Mouse (Mus musculus) hindbrain, embryonic 13.5 days (tissue): ENCODE results near the gene Kcnk4. TPM values are rescaled to one million over a fixed set of nuclear protein-coding genes. Genes with fewer than 3 reads are reported as not detected.
"Not testable (repeated sequence)": the region's sequence is repeated elsewhere in the genome, so short reads cannot be mapped to it uniquely, and the experiment has no call there.

ENCODE experiments used
- ATAC-seq: fragments of 200-750 bp; cut with Nextera tagmentation; 2 replicates; pipeline ENCODE4 v1.8.0; 2017; ENCODE audit warnings: moderate TSS enrichment; ENCODE audit not compliant: low FRiP score
- H3K27ac ChIP-seq: fragments of 300-500 bp; sonication (generic); 2 replicates; pipeline ENCODE4 v1.5.1; 2015; ENCODE audit warnings: inconsistent platforms, mild to moderate bottlenecking, moderate library complexity
- H3K27me3 ChIP-seq: fragments of 300-500 bp; sonication (generic); 2 replicates; pipeline ENCODE4 v1.6.1; 2015; ENCODE audit warnings: mild to moderate bottlenecking, inconsistent platforms
- H3K36me3 ChIP-seq: fragments of 300-500 bp; sonication (generic); 2 replicates; pipeline ENCODE4 v1.6.1; 2015; ENCODE audit warnings: mild to moderate bottlenecking, inconsistent platforms
- H3K4me1 ChIP-seq: fragments of 300-500 bp; sonication (generic); replicated peaks from 2 replicates; pipeline ENCODE4 v1.6.1; 2015; ENCODE audit warnings: inconsistent platforms
- H3K4me2 ChIP-seq: fragments of 300-500 bp; sonication (generic); 2 replicates; pipeline ENCODE4 v1.6.1; 2015; ENCODE audit warnings: inconsistent platforms, mild to moderate bottlenecking, moderate library complexity
- H3K4me3 ChIP-seq: fragments of 300-500 bp; sonication (generic); 2 replicates; pipeline ENCODE4 v1.5.1; 2015; ENCODE audit warnings: mild to moderate bottlenecking, inconsistent platforms
- H3K9ac ChIP-seq: fragments of 300-500 bp; sonication (generic); 2 replicates; pipeline ENCODE4 v1.6.1; 2015; ENCODE audit warnings: mild to moderate bottlenecking, inconsistent platforms
- H3K9me3 ChIP-seq: fragments of 300-500 bp; sonication (generic); 2 replicates; pipeline ENCODE4 v1.6.1; 2016; ENCODE audit warnings: inconsistent platforms
- WGBS: fragments of 180-500 bp; shearing (Covaris S2); methylation state at CpG from one replicate; pipeline ENCODE4 v1.1.7; 2015; 5-methylcytosine and 5-hydroxymethylcytosine counted together
- polyA plus RNA-seq: library from polyadenylated mRNA; unstranded; fragments of >200 nt; fragmentation: Nextera tagmentation; extraction: Ambion mirVana; gene quantifications from 2 replicates; pipeline ENCODE4 v1.2.1, GENCODE M21; 2015

Gene Kcnk4
- polyA plus RNA-seq, 1 experiment from 2014 or later, result 1.7 TPM

DNA sequence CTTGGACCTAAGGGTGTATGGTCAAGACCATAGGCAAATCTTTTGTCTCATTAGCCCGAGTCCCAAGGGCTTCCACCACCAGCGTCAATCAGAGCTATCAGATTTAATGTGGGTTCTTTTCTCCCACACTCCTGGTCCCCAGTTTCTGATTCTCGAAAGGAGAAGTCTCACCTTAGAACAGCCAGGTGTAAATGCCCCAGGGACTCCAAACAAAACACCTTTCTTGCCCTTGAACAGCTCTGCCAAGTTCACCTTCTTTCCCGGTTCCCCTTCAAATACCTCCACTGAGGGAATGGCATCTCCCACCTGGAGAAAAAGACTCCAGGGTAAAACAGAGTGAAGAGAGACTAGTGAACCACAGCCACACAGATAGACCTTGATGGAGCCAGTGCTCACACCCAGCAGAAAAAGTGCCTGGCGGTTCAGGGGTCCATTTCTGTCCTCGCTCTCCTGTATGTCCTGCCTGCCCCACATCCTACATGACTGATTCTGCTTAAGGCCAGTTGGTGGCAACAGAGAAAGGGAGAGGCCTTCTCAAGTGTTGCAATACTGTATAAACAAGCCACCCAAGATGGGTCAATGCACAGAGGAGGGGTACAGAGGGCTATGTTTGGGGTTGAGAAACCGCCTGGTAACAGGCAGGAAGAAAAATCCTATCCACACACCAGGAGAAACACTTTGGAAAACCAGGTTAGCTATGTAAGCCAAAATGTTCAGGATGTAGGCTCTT lies 26.3 kb downstream of the Kcnk4 start:
- Histone ChIP-seq H3K4me3 (peak overlapping the region; percentile 65), H3K4me1 (peaks cover 40% of the 10 kb centered on the region), H3K9ac (peak overlapping the region; percentile 87), H3K27ac (no peak overlapping the region), H3K36me3 (peaks cover 58% of the 10 kb centered on the region), H3K27me3 (no peaks in the 10 kb centered on the region), H3K4me2 (peak overlapping the region; percentile 66), H3K9me3 (no peaks in the 10 kb centered on the region)
- no peak for ATAC-seq
- 89% methylated on average over 7 of the region's 7 CpGs for WGBS

DNA sequence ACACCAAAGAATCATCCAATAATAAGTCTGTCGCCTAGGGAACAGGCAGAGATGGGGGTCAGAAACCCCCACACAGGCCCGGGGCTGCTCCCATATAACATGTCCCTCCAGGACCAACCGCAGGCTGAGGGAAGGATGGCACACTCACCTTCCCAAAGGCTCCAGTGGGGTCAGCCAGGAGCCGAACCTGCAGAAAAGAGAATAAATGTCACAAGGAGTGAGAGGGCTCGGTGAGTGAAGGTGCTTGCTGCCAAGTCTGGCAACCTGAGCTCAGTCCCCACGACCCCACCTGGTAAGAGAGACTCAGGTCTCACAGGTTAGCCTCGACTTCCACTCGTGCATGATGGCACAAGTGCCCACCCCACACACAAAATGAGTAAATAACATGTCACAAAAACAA lies 27.2 kb downstream of the Kcnk4 start:
- ATAC-seq, result no peak
- H3K4me2 ChIP-seq, result no peak overlapping the region
- no peaks in the 10 kb centered on the region for H3K27me3 ChIP-seq
- H3K4me3 ChIP-seq, result no peak overlapping the region
- H3K9me3 ChIP-seq, result no peaks in the 10 kb centered on the region
- peaks cover 53% of the 10 kb centered on the region for H3K36me3 ChIP-seq
- H3K27ac ChIP-seq, result no peak overlapping the region
- H3K4me1 ChIP-seq, result peaks cover 39% of the 10 kb centered on the region
- H3K9ac ChIP-seq, result no peak overlapping the region
- 94% methylated on average over 8 of the region's 8 CpGs for WGBS

DNA sequence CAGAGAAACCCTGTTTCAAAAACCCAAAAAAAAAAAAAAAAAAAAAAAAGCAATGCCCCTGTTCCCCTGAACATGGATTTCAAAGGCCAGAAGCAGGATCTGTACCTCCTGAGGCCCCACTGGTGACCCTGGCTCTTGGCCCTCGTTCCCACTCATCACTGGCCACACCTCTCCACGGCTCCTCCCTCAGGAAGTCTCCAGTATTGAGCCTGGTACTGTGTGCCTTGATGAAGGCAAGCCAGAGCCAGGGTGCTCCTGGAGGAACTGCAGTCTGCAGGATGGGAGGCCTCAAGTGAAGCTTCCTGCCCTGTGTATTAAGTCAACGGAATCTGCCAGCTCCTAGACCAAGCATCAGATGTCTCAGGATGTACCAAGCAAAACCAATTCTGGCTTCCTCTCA lies 28.1 kb downstream of the Kcnk4 start:
- Histone ChIP-seq H3K4me2 (no peak overlapping the region), H3K4me1 (peaks cover 30% of the 10 kb centered on the region), H3K27ac (no peak overlapping the region), H3K9me3 (no peaks in the 10 kb centered on the region), H3K4me3 (no peak overlapping the region), H3K9ac (no peak overlapping the region), H3K27me3 (no peaks in the 10 kb centered on the region), H3K36me3 (peaks cover 44% of the 10 kb centered on the region)
- 88% methylated on average over 3 of the region's 3 CpGs for whole genome bisulfite sequencing
- no peak for ATAC-seq

DNA sequence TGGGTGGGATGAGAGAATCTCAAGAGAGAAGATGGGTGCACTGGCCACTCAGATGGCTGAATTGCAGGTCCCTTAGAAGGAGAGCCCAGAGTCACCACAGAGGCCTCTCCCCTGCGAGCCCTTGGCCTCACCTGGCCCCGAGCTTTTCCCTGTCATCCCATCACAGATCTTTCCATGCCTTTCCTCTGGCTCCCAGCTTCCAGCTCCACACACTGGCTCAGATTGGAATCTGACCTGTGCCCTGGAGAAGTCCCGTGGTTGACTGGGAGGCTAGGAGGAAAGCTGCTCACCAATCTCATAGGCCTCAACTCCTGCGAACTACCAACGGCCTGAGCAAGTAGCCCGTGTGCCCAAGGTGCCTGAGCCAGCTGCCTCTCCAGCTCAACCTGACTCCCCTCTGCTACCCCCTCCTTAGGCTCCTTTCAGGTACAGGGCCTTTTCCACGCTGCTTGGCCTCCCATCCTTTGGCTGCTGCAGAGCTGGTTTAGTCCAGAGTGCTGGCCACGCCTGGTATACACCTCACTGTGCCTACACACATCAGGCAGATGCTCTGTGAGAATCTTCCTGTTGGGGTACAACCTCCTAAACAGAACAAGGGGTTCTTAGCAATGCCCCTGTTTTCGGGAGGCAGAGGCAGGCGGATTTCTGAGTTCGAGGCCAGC lies 28.7 kb downstream of the Kcnk4 start:
- no peaks in the 10 kb centered on the region for H3K27me3 ChIP-seq
- no peak overlapping the region for H3K4me3 ChIP-seq
- H3K4me1 ChIP-seq, result peaks cover 26% of the 10 kb centered on the region
- H3K9ac ChIP-seq, result no peak overlapping the region
- no peak overlapping the region for H3K4me2 ChIP-seq
- peaks cover 41% of the 10 kb centered on the region for H3K36me3 ChIP-seq
- H3K9me3 ChIP-seq, result no peaks in the 10 kb centered on the region
- H3K27ac ChIP-seq, result no peak overlapping the region
- WGBS, result 96% methylated on average over 11 of the region's 11 CpGs
- ATAC-seq, result no peak

DNA sequence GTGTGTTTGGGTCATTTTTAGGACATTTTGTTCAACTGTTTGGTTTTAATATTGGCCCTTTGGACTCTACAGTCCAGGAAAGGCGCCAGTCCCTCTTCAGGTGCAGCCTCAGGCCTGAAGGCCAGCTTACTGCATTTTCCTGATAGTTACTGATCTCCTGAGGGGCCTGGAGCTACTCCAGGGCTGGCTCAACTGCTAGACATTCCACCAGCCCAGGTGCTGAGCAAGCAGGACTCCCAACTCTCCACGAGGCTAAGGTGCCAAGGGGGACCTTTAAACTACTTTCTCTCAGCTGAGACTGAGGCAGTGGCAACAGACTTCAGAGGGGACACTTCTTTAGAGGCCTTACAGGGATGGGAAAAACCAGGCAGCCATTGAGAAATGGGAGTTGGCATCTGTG lies 29.5 kb downstream of the Kcnk4 start:
- peaks cover 23% of the 10 kb centered on the region for H3K4me1 ChIP-seq
- H3K27ac ChIP-seq, result no peak overlapping the region
- H3K36me3 ChIP-seq, result peaks cover 41% of the 10 kb centered on the region
- ATAC-seq, result no peak
- no peak overlapping the region for H3K9ac ChIP-seq
- 95% methylated on average over 2 of the region's 2 CpGs for WGBS
- no peak overlapping the region for H3K4me3 ChIP-seq
- H3K27me3 ChIP-seq, result no peaks in the 10 kb centered on the region
- no peak overlapping the region for H3K4me2 ChIP-seq
- H3K9me3 ChIP-seq, result no peaks in the 10 kb centered on the region

DNA sequence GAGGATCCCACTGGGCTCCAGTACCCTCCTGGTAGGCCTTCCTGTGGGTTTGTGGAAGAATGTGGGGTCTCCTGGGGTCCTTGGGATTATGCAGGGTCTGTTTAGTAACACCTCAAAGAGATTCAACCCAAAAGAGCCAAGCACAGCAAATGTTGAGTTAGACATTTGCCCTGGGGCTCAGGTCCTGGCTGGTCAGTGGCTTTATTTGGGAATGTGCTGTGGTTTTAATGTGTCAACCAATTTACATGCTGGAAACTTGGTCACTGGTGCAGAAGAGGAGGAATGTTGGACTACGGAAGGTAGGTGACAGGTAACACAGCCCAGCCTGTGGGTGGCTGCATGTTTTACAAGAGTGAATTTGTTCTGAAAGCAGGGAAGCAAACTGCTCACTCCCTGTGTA lies 31.3 kb downstream of the Kcnk4 start:
- H3K9me3 ChIP-seq, result no peaks in the 10 kb centered on the region
- H3K4me3 ChIP-seq, result no peak overlapping the region
- peaks cover 11% of the 10 kb centered on the region for H3K4me1 ChIP-seq
- no peak overlapping the region for H3K9ac ChIP-seq
- no peak overlapping the region for H3K27ac ChIP-seq
- ATAC-seq, result no peak
- H3K36me3 ChIP-seq, result peaks cover 41% of the 10 kb centered on the region
- no peak overlapping the region for H3K4me2 ChIP-seq
- H3K27me3 ChIP-seq, result no peaks in the 10 kb centered on the region
- whole genome bisulfite sequencing, result 100% methylated on average over 1 of the region's 1 CpGs

DNA sequence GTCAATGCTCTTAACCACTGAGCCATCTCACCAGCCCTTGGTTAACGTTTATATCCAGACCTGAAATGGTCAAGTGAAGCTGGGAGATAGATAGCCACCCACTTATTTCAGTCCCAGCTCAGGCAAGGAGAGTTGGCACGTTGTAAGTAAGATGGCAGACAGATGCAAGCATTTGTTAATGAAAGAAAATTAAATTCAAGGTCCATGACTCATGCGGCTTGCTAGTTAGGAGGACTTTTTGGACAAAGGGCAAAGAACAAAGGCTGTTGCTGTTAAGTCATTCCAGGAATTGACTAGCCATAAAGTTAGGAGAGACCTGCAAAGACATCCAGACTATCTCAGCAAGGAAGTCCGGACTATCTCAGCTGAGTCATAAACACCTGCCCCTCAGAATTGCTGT lies 34.7 kb downstream of the Kcnk4 start:
- Histone ChIP-seq H3K4me2 (no peak overlapping the region), H3K27me3 (no peaks in the 10 kb centered on the region), H3K9ac (no peak overlapping the region), H3K36me3 (peaks cover 15% of the 10 kb centered on the region), H3K9me3 (0 out of 2 replicates have a peak, but pooled peaks cover 8% of the 10 kb centered on the region), H3K4me1 (no peaks in the 10 kb centered on the region), H3K27ac (no peak overlapping the region), H3K4me3 (no peak overlapping the region)
- ATAC-seq, result no peak
- 85% methylated on average over 4 of the region's 4 CpGs for WGBS

DNA sequence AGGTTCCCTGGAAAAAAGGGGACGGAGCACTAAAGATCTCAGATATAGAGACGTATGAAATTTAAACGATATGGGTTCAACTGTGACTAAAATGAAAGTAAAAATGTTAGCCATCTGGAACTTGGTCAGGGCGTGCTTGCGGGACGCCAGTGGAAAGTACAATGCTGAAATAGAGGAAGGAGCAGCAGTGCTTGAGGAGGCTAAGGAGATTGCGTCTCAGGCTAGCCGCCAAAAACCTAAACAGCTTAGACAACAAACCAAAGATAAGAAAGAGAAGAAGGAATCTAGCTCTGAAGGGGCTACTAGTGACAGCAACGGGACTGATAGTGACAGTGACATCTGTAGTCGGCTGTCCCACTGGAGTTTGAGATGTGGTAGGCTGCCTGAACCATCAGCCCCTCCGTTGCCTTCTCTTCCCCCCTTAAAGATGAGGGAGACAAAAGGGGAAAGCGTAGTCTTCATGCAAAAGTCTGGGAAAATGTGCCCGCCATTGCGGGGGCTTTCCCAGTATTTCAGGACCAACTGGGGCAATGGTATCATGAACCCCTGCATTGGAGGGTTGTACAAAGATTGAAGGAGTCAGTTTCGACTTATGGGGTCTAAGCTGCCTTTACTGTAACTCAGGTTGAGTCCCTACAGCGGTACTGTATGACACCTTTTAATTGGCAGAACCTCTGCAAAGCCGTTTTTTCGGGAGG lies 38.6 kb downstream of the Kcnk4 start:
- H3K9me3 ChIP-seq, H3K36me3 ChIP-seq, H3K27me3 ChIP-seq, H3K4me1 ChIP-seq, H3K4me3 ChIP-seq, ATAC-seq, H3K27ac ChIP-seq, H3K9ac ChIP-seq, H3K4me2 ChIP-seq: not testable (repeated sequence)
- 92% methylated on average over 18 of the region's 18 CpGs for WGBS

DNA sequence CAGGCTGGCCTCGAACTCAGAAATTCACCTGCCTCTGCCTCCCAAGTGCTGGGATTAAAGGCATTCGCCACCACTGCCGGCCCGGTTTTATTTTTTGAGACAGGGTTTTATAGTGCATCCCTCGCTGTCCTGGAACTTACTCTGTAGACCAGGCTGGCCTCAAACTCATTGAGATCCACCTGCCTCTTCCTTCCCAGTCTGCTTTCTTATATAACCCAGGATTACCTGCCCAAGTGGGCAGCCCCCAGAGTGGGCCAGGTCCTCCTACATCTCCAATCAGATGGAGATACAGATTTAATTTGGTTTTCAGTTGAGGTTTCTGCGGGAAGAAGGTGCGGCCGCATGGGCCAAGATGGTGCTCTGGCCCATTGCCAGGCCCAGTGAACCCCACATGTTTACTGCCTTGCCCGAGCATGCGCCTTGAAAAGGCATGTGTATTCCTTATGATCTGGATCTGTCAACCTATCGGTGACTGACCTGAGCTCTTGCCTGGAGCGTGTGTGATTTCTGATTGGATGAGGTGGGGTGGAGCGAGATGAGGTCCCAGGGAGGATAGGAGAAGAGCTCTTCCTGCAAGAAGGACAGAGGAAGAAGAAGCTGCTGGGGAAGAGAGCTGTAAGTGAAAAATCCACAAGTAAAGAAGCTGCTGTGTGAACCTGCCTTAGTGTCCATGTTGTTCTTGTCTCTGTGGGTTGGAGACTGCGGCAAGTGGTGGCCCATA lies 40.4 kb downstream of the Kcnk4 start:
- Histone ChIP-seq H3K4me3 (no peak overlapping the region), H3K4me2 (no peak overlapping the region), H3K9me3 (0 out of 2 replicates have a peak, but pooled peaks cover 8% of the 10 kb centered on the region), H3K9ac (no peak overlapping the region), H3K36me3 (no peaks in the 10 kb centered on the region), H3K4me1 (no peaks in the 10 kb centered on the region), H3K27ac (no peak overlapping the region), H3K27me3 (no peaks in the 10 kb centered on the region)
- WGBS, result 93% methylated on average over 14 of the region's 14 CpGs
- ATAC-seq, result no peak

DNA sequence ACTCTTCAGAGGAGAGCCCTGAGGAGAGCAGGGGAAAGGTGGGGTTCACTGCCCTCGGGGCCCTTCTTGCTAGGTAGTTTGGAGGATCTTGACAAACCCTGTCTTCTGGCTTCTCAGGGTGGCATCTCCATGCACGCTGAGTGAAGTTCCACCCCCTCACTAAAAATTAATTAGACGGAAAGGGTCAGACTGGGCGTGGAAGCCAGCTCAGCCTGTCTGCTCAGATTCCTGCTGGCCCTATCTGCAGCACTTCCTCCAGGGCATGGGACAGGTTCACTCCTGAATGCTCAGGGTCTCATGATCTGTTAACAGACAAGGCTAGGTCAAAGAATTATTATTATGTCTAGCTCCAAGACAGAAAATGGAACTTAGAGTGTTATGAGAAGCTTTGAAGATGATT lies 41.8 kb downstream of the Kcnk4 start:
- 67% methylated on average over 4 of the region's 4 CpGs for WGBS
- no peak overlapping the region for H3K4me3 ChIP-seq
- ATAC-seq, result no peak
- no peaks in the 10 kb centered on the region for H3K27me3 ChIP-seq
- no peaks in the 10 kb centered on the region for H3K36me3 ChIP-seq
- no peak overlapping the region for H3K4me2 ChIP-seq
- H3K9ac ChIP-seq, result no peak overlapping the region
- H3K27ac ChIP-seq, result no peak overlapping the region
- no peaks in the 10 kb centered on the region for H3K4me1 ChIP-seq
- H3K9me3 ChIP-seq, result 0 out of 2 replicates have a peak, but pooled peaks cover 8% of the 10 kb centered on the region

DNA sequence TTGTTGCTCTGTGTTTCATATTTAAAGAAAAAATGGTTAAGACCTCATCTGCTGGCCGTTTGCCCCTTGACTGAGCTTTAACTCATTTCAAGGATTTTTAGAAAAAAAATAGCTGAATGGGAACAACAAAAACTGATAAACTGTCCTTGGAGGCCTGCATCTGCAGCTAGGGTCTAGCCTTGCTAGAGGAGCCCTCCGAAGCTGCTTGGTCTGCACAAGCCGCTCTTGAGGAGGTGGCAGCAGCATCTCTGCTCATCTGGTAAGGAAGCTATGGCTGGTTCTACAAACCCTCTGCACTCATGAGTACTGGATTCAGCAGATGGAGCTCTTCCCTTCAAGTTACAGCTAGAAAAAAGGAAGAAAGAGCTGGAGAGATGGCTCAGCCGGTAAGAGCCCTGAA lies 56.4 kb downstream of the Kcnk4 start:
- Histone ChIP-seq H3K36me3 (no peaks in the 10 kb centered on the region), H3K4me2 (no peak overlapping the region), H3K27me3 (no peaks in the 10 kb centered on the region), H3K9me3 (peaks cover 13% of the 10 kb centered on the region), H3K4me3 (no peak overlapping the region), H3K9ac (no peak overlapping the region), H3K4me1 (no peaks in the 10 kb centered on the region), H3K27ac (no peak overlapping the region)
- WGBS, result 90% methylated on average over 4 of the region's 4 CpGs
- ATAC-seq, result no peak

DNA sequence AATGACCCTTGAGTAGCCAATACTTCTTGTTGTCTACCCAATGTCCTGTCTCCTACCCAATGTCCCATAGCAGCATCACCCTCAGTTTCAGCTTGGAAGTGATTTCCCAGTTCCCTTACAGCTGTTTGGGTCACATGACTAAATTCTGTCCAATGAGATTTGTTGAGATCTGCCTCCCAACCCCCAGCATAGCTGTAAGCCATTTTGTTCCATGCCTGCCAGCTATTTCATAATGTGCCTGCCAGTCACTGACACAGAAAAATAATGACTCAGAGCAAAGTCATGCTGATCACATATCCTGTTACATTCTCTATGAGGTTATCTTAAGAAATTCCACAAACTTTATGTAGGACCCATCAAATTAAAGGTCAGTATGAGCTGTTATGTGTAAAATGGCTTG lies 57.5 kb downstream of the Kcnk4 start:
- no peak overlapping the region for H3K27ac ChIP-seq
- no peak overlapping the region for H3K4me2 ChIP-seq
- no peaks in the 10 kb centered on the region for H3K4me1 ChIP-seq
- H3K27me3 ChIP-seq, result no peaks in the 10 kb centered on the region
- no peak overlapping the region for H3K4me3 ChIP-seq
- no peaks in the 10 kb centered on the region for H3K36me3 ChIP-seq
- H3K9ac ChIP-seq, result no peak overlapping the region
- peaks cover 13% of the 10 kb centered on the region for H3K9me3 ChIP-seq
- no peak for ATAC-seq
